Mouse (Mus musculus) effector memory CD4-positive, alpha-beta T cell, adult 5 months (primary cell): ENCODE data around the gene Pin1rt1. TPM values are rescaled to one million over a fixed set of nuclear protein-coding genes. Genes with fewer than 3 reads are reported as not detected.

Experiments
- polyA plus RNA-seq: library from polyadenylated mRNA; unstranded; fragments of 100-300 nt; shearing (Covaris generic); gene quantifications from one replicate; pipeline ENCODE4 v1.2.1, GENCODE M21; 2017

Gene Pin1rt1
- not detected for polyA plus RNA-seq

GRCm38 (mm10) chr2:104716279-104716678 is at the start of gene Pin1rt1:
Gene Pin1rt1 (minus strand): TSS chr2:104716379.

GRCm38 (mm10) chr2:104742741-104743064 is 26.5 kb upstream of the Pin1rt1 start, which contains the start of gene Depdc7:
Gene Depdc7 (minus strand): TSS chr2:104742878.

GRCm38 (mm10) chr2:104711585-104712485 is 4.3 kb downstream of the Pin1rt1 start, which contains the start of gene Tcp11l1:
Gene Tcp11l1 (minus strand): TSS chr2:104712169.

Other genes with a start within 250 kb of the Pin1rt1 start
- 46.2 TPM for gene Hipk3, start 221.9 kb downstream of the Pin1rt1 start, polyA plus RNA-seq
- gene Cstf3, start 125.9 kb downstream of the Pin1rt1 start, polyA plus RNA-seq = 47.9 TPM
- gene Tcp11l1, start 4.2 kb downstream of the Pin1rt1 start, polyA plus RNA-seq = not detected
- gene Depdc7, start 26.5 kb upstream of the Pin1rt1 start, polyA plus RNA-seq = 0.21 TPM
- gene Qser1, start 100.4 kb upstream of the Pin1rt1 start, polyA plus RNA-seq = 1.6 TPM
- 3.9 TPM for gene Prrg4, start 133.5 kb upstream of the Pin1rt1 start, polyA plus RNA-seq
- 1.7 TPM for gene Ccdc73, start 151.4 kb upstream of the Pin1rt1 start, polyA plus RNA-seq